Mouse (Mus musculus): ENCODE measurements at regions not wholly inside any gene's neighbourhood (a gene's known extent, or its start where the extent isn't known, plus 50 kb on each side); places are given as distances from the start of the nearest gene placed in this dataset.

- peaks cover 15% of the 10 kb centered on the region for H3K4me1 ChIP-seq (replicated peaks; ENCODE audit: low read depth, low read length)
- H3K4me3 ChIP-seq (replicated peaks; ENCODE audit: low read length): no peak overlapping the region
- no peaks in the 10 kb centered on the region for H3K27me3 ChIP-seq (ENCODE audit: insufficient read depth, low read length)
- H3K9me3 ChIP-seq (ENCODE audit: low read length): peaks cover 34% of the 10 kb centered on the region
- H3K36me3 ChIP-seq (ENCODE audit: insufficient read depth, low read length): no peaks in the 10 kb centered on the region
- TF ChIP-seq POU5F1 (IDR thresholded peaks at IDR 0.05; ENCODE audit: borderline replicate concordance, low read length) (no peak), NANOG (IDR thresholded peaks at IDR 0.05; ENCODE audit: borderline replicate concordance, low read length) (no peak), CTCF (conservative IDR thresholded peaks at IDR 0.05; ENCODE audit: low read length) (no peak)
Observed at GRCm38 (mm10) chr5:43357100-43357680, 124.2 kb downstream of the Cpeb2 start.

DNA sequence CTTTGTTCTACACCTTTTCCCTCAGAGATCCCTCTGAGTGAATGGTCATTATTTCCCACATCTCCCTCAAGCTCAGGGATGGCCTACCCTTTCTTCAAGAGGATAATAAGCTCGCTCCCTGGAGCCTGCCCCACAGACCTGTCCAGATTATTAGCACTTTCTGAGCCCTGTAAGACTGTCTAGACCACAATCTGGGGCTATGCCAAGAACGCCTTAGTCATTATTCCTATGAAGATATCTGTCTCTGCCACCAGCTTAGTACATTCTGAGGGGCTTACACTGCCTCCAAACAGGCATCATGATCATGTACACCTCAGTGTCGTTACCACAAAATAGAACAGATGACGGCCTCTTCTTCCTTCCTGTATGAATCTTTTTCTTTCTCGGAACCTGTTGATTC lies 124.9 kb downstream of the Cpeb2 start:
- H3K27me3 ChIP-seq (ENCODE audit: insufficient read depth, low read length): no peaks in the 10 kb centered on the region
- peaks cover 15% of the 10 kb centered on the region for H3K4me1 ChIP-seq (replicated peaks; ENCODE audit: low read depth, low read length)
- peaks cover 27% of the 10 kb centered on the region for H3K9me3 ChIP-seq (ENCODE audit: low read length)
- H3K36me3 ChIP-seq (ENCODE audit: insufficient read depth, low read length): no peaks in the 10 kb centered on the region
- H3K4me3 ChIP-seq (replicated peaks; ENCODE audit: low read length): no peak overlapping the region
- TF ChIP-seq POU5F1 (IDR thresholded peaks at IDR 0.05; ENCODE audit: borderline replicate concordance, low read length) (no peak), NANOG (IDR thresholded peaks at IDR 0.05; ENCODE audit: borderline replicate concordance, low read length) (no peak), CTCF (conservative IDR thresholded peaks at IDR 0.05; ENCODE audit: low read length) (no peak)

DNA sequence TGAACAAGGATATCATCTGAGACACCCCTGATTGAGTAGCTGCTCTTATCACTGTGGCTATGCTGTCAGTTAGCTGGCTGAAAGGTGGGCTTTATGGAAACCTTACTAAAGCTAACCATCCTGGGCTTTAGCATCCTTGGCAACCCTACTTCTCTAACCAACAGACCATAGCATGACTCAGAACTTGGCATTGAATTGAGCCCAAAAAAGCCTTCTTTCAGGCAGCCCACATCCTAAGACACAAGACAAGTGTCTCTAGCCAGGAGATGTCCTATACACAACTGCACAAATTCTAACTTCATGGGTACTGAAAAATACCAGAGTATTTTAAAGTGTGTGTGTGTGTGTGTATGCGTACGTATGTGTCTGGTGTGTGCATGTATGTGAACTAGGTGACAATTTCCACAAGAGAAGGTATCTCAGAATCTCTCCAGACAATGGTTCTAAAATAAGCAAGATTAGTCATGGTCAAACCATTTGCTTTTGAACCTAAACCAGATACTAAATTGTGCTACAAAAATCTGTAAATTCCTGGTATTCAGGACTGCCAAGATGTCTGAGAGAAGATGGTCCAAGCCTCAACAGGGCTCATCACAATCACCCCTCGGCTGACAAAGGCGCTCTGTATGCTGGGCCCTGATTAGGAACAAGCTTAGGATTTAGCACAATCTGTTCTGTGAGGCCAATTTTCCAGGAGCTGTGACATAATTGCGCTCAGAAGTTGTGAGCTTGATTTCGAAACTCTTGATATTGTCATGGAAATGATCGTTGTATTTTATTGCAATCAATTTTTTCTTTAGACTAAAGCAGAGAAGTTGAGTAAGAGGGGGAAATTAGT lies 126.2 kb downstream of the Cpeb2 start:
- Histone ChIP-seq H3K27me3 (ENCODE audit: insufficient read depth, low read length) (no peaks in the 10 kb centered on the region), H3K4me1 (replicated peaks; ENCODE audit: low read depth, low read length) (peaks cover 15% of the 10 kb centered on the region), H3K36me3 (ENCODE audit: insufficient read depth, low read length) (no peaks in the 10 kb centered on the region), H3K4me3 (replicated peaks; ENCODE audit: low read length) (no peak overlapping the region), H3K9me3 (ENCODE audit: low read length) (peaks cover 15% of the 10 kb centered on the region)
- no peak for TF ChIP-seq NANOG (IDR thresholded peaks at IDR 0.05; ENCODE audit: borderline replicate concordance, low read length)
- TF ChIP-seq CTCF (conservative IDR thresholded peaks at IDR 0.05; ENCODE audit: low read length): no peak
- no peak for TF ChIP-seq POU5F1 (IDR thresholded peaks at IDR 0.05; ENCODE audit: borderline replicate concordance, low read length)

- Histone ChIP-seq H3K4me3 (replicated peaks; ENCODE audit: low read length) (no peak overlapping the region), H3K9me3 (ENCODE audit: low read length) (peaks cover 8% of the 10 kb centered on the region; the same call in 1 of the 2 replicates), H3K4me1 (replicated peaks; ENCODE audit: low read depth, low read length) (peaks cover 15% of the 10 kb centered on the region), H3K27me3 (ENCODE audit: insufficient read depth, low read length) (no peaks in the 10 kb centered on the region), H3K36me3 (ENCODE audit: insufficient read depth, low read length) (no peaks in the 10 kb centered on the region)
- TF ChIP-seq CTCF (conservative IDR thresholded peaks at IDR 0.05; ENCODE audit: low read length) (peak; percentile 42), NANOG (IDR thresholded peaks at IDR 0.05; ENCODE audit: borderline replicate concordance, low read length) (no peak), POU5F1 (IDR thresholded peaks at IDR 0.05; ENCODE audit: borderline replicate concordance, low read length) (no peak)
Observed at GRCm38 (mm10) chr5:43360298-43360697, 127.3 kb downstream of the Cpeb2 start.

GRCm38 (mm10) chr5:43361026-43361425 lies 128.1 kb downstream of the Cpeb2 start:
- Histone ChIP-seq H3K9me3 (ENCODE audit: low read length) (peaks cover 8% of the 10 kb centered on the region; the same call in 1 of the 2 replicates), H3K4me3 (replicated peaks; ENCODE audit: low read length) (no peak overlapping the region), H3K27me3 (ENCODE audit: insufficient read depth, low read length) (no peaks in the 10 kb centered on the region), H3K4me1 (replicated peaks; ENCODE audit: low read depth, low read length) (peaks cover 9% of the 10 kb centered on the region), H3K36me3 (ENCODE audit: insufficient read depth, low read length) (no peaks in the 10 kb centered on the region)
- no peak for TF ChIP-seq POU5F1 (IDR thresholded peaks at IDR 0.05; ENCODE audit: borderline replicate concordance, low read length)
- no peak for TF ChIP-seq NANOG (IDR thresholded peaks at IDR 0.05; ENCODE audit: borderline replicate concordance, low read length)
- TF ChIP-seq CTCF (conservative IDR thresholded peaks at IDR 0.05; ENCODE audit: low read length): no peak

DNA sequence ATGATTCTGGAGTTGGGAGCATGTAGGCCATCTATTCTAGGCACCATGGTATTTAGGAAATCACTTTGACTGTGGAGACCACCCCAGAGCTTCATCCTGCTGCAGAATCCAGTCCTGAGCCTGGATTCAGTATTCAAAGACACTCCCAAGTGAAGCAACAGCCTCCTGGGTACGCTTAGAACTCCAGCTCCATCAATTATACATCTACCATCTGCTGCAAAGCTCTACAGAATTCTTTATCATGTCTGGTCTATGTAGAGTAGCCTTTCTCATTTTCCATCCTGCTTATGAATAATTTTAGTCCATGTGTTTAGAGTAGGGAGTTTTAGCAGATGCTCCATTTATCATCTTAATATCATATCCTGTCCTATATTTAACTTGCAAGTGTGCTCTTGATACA lies 139.4 kb downstream of the Cpeb2 start:
- peaks cover 4% of the 10 kb centered on the region; the same call in 1 of the 2 replicates for H3K9me3 ChIP-seq (ENCODE audit: low read length)
- H3K4me3 ChIP-seq (replicated peaks; ENCODE audit: low read length): no peak overlapping the region
- H3K4me1 ChIP-seq (replicated peaks; ENCODE audit: low read depth, low read length): no peaks in the 10 kb centered on the region
- TF ChIP-seq POU5F1 (IDR thresholded peaks at IDR 0.05; ENCODE audit: borderline replicate concordance, low read length) (no peak), NANOG (IDR thresholded peaks at IDR 0.05; ENCODE audit: borderline replicate concordance, low read length) (no peak), CTCF (conservative IDR thresholded peaks at IDR 0.05; ENCODE audit: low read length) (no peak)
- H3K36me3 ChIP-seq (ENCODE audit: insufficient read depth, low read length): no peaks in the 10 kb centered on the region
- no peaks in the 10 kb centered on the region for H3K27me3 ChIP-seq (ENCODE audit: insufficient read depth, low read length)

- no peak for TF ChIP-seq CTCF (conservative IDR thresholded peaks at IDR 0.05; ENCODE audit: low read length)
- no peak for TF ChIP-seq POU5F1 (IDR thresholded peaks at IDR 0.05; ENCODE audit: borderline replicate concordance, low read length)
- Histone ChIP-seq H3K36me3 (ENCODE audit: insufficient read depth, low read length) (no peaks in the 10 kb centered on the region), H3K27me3 (ENCODE audit: insufficient read depth, low read length) (no peaks in the 10 kb centered on the region), H3K9me3 (ENCODE audit: low read length) (peaks cover 8% of the 10 kb centered on the region), H3K4me1 (replicated peaks; ENCODE audit: low read depth, low read length) (no peaks in the 10 kb centered on the region), H3K4me3 (replicated peaks; ENCODE audit: low read length) (no peak overlapping the region)
Observed at GRCm38 (mm10) chr5:43384689-43385375, 130.5 kb upstream of the C1qtnf7 start.

DNA sequence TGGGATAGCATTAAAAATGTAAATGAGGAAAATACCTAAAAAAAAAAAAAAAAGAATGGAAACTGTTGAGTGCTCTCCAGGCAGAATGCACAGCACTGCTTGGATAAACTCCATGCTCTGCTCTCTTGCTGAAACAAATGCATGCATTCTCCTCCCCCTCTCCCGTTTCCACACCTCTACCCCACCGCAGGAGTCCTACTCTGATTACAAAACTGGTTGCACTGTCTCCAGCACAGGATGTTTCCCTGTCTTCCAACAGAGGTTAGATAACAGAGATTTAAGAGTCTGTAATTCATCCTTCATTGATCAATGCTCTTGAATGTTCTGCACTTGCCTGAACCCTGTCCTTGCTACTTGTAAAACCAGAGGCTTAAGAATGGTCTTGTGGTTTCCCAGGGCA lies 124.3 kb upstream of the C1qtnf7 start:
- H3K36me3 ChIP-seq (ENCODE audit: insufficient read depth, low read length): no peaks in the 10 kb centered on the region
- no peak for TF ChIP-seq POU5F1 (IDR thresholded peaks at IDR 0.05; ENCODE audit: borderline replicate concordance, low read length)
- TF ChIP-seq NANOG (IDR thresholded peaks at IDR 0.05; ENCODE audit: borderline replicate concordance, low read length): no peak
- TF ChIP-seq CTCF (conservative IDR thresholded peaks at IDR 0.05; ENCODE audit: low read length): no peak
- H3K4me1 ChIP-seq (replicated peaks; ENCODE audit: low read depth, low read length): no peaks in the 10 kb centered on the region
- H3K27me3 ChIP-seq (ENCODE audit: insufficient read depth, low read length): no peaks in the 10 kb centered on the region
- no peaks in the 10 kb centered on the region for H3K9me3 ChIP-seq (ENCODE audit: low read length)
- H3K4me3 ChIP-seq (replicated peaks; ENCODE audit: low read length): no peak overlapping the region
